Comparison of ENCODE assay signal across 11 mouse cellular contexts in genomic region chr6:13286542-13287273, GRCm38 (mm10).
DNase-seq lines count a peak whose midpoint lies in the region; ATAC-seq and TF ChIP-seq lines count a peak whose summit lies in the region.
"Had no signal": no experiment of that assay in that cellular context is flagged by ENCODE, and none has a peak within 500 bp of the region (broad histone marks: within the 10 kb centered on the region; RNA-seq: fewer than 3 reads in every experiment).

No protein-coding gene starts in this region.

- no peak overlapping the region for H3K9ac ChIP-seq in heart, postnatal 0 days (replicated peaks; ENCODE audit: low read depth, low read length)
- H3K9ac ChIP-seq in liver, embryonic 12.5 days: no peak overlapping the region

- H3K36me3 ChIP-seq in heart, postnatal 0 days (replicated peaks; ENCODE audit: control insufficient read depth, insufficient read depth, low read length): no peaks in the 10 kb centered on the region
- H3K36me3 ChIP-seq in hindbrain, embryonic 10.5 days: no peaks in the 10 kb centered on the region
- H3K36me3 ChIP-seq in liver, embryonic 12.5 days: no peaks in the 10 kb centered on the region

- ATAC-seq in heart, postnatal 0 days (ENCODE audit: insufficient read depth, low read depth): no peak
- ATAC-seq in liver, embryonic 12.5 days: no peak

- no peaks in the 10 kb centered on the region for H3K4me1 ChIP-seq in heart, postnatal 0 days (ENCODE audit: control insufficient read depth, insufficient read depth)
- no peaks in the 10 kb centered on the region for H3K4me1 ChIP-seq in hindbrain, embryonic 10.5 days (replicated peaks)
- no peaks in the 10 kb centered on the region for H3K4me1 ChIP-seq in liver, embryonic 12.5 days

- no peaks in the 10 kb centered on the region for H3K9me3 ChIP-seq in heart, postnatal 0 days (replicated peaks; ENCODE audit: control insufficient read depth, low read length)
- H3K9me3 ChIP-seq in hindbrain, embryonic 10.5 days: no peaks in the 10 kb centered on the region
- no peaks in the 10 kb centered on the region for H3K9me3 ChIP-seq in liver, embryonic 12.5 days (replicated peaks)

- no peak for DNase-seq in heart, postnatal 0 days (ENCODE audit: low spot score)
- no peak for DNase-seq in heart, postnatal 4 days
- DNase-seq in NIH3T3 (ENCODE audit: low read depth): peak; percentile 45
- DNase-seq in hindbrain, embryonic 10.5 days (ENCODE audit: low spot score): peak; percentile 3
- peak; percentile 15 for DNase-seq in neural tube, embryonic 10.5 days (ENCODE audit: extremely low spot score, low spot score)
- DNase-seq in right cerebral cortex, adult 2 months (ENCODE audit: low spot score in 2 of 2): no peak
- DNase-seq in spleen, postnatal 36 days (ENCODE audit: low spot score in 2 of 2): no peak
- DNase-seq: cerebellum, adult 9-10 months; thymus, adult 2 months had no signal

- no peak overlapping the region for H3K27ac ChIP-seq in heart, postnatal 0 days (ENCODE audit: low read depth)
- H3K27ac ChIP-seq in hindbrain, embryonic 10.5 days: no peak overlapping the region
- H3K27ac ChIP-seq in liver, embryonic 12.5 days: no peak overlapping the region

- 0 out of 2 replicates have a peak, but pooled peaks have one; percentile 20 for TF ChIP-seq CTCF in heart, postnatal 0 days (IDR thresholded peaks at IDR 0.05; ENCODE audit: low read depth)

- no peak for TF ChIP-seq EP300 in heart, postnatal 0 days (IDR thresholded peaks at IDR 0.05; ENCODE audit: low read depth)

- no peak overlapping the region for H3K4me2 ChIP-seq in heart, postnatal 0 days (ENCODE audit: low read depth, low read length)
- H3K4me2 ChIP-seq in liver, embryonic 12.5 days: no peak overlapping the region

- H3K27me3 ChIP-seq in heart, postnatal 0 days (ENCODE audit: control insufficient read depth, insufficient read depth, low read length): no peaks in the 10 kb centered on the region
- no peaks in the 10 kb centered on the region for H3K27me3 ChIP-seq in hindbrain, embryonic 10.5 days (ENCODE audit: insufficient read depth, poor library complexity, severe bottlenecking)
- H3K27me3 ChIP-seq in liver, embryonic 12.5 days (replicated peaks): no peaks in the 10 kb centered on the region

- WGBS in heart, postnatal 0 days: 58% methylated on average over 6 of the region's 6 CpGs
- WGBS in hindbrain, embryonic 10.5 days: 60% methylated on average over 6 of the region's 6 CpGs
- 43% methylated on average over 6 of the region's 6 CpGs for WGBS in liver, embryonic 12.5 days (ENCODE audit: insufficient replicate concordance)

- no peak overlapping the region for H3K4me3 ChIP-seq in heart, postnatal 0 days (ENCODE audit: low read depth, low read length)
- no peak overlapping the region for H3K4me3 ChIP-seq in hindbrain, embryonic 10.5 days
- no peak overlapping the region for H3K4me3 ChIP-seq in liver, embryonic 12.5 days
- H3K4me3 ChIP-seq: myocyte had no signal

Comparison
In these comparisons a context has a peak if more than half of its experiments do, and no peak if none do; other contexts are left out.
1. DNase-seq: peak in NIH3T3 (single experiment), hindbrain, embryonic 10.5 days (single experiment) and neural tube, embryonic 10.5 days (single experiment); none in heart, postnatal 0 days (single experiment), heart, postnatal 4 days (single experiment), right cerebral cortex, adult 2 months (0 of 2) and spleen, postnatal 36 days (0 of 2).